Mouse (Mus musculus) embryo, embryonic 11 days (tissue): Measurements from ENCODE around the gene Prss23.
A peak's percentile ranks its signal among the peaks of the same experiment; 100 is the strongest.

ENCODE experiments used
- DNase-seq: peaks from one replicate; pipeline ENCODE4 v3.0.0-alpha.2; 2015

The Prss23 gene

GRCm38 (mm10) chr7:89526731-89527429, at the start of gene Prss23:
TSS of gene Prss23 (minus strand) at chr7:89527187.
- peak; percentile 36 for DNase-seq

- DNase-seq = no peak
These were observed 49.1 kb upstream of the Prss23 start for GRCm38 (mm10) chr7:89576127-89576526.

- DNase-seq = no peak
These were observed 37.6 kb upstream of the Prss23 start for GRCm38 (mm10) chr7:89564569-89564968.

GRCm38 (mm10) chr7:89563501-89563900, 36.5 kb upstream of the Prss23 start:
- DNase-seq = no peak

- DNase-seq = no peak
These were observed 35.2 kb upstream of the Prss23 start for GRCm38 (mm10) chr7:89562140-89562539.

- no peak for DNase-seq
These were observed 34.0 kb upstream of the Prss23 start for GRCm38 (mm10) chr7:89560939-89561338.

GRCm38 (mm10) chr7:89559633-89560032, 32.6 kb upstream of the Prss23 start:
- no peak for DNase-seq

- no peak for DNase-seq
These were observed 32.1 kb upstream of the Prss23 start for GRCm38 (mm10) chr7:89559105-89559504.

- DNase-seq = no peak
These were observed 31.6 kb upstream of the Prss23 start for GRCm38 (mm10) chr7:89558446-89559039.

GRCm38 (mm10) chr7:89557056-89557455, 30.1 kb upstream of the Prss23 start:
- no peak for DNase-seq

GRCm38 (mm10) chr7:89556652-89557051, 29.7 kb upstream of the Prss23 start:
- DNase-seq = no peak

GRCm38 (mm10) chr7:89555170-89555569, 28.2 kb upstream of the Prss23 start:
- DNase-seq = peak; percentile 28

- DNase-seq = no peak
These were observed 27.1 kb upstream of the Prss23 start for GRCm38 (mm10) chr7:89554068-89554467.

- no peak for DNase-seq
These were observed 14.0 kb upstream of the Prss23 start for GRCm38 (mm10) chr7:89540976-89541375.

- no peak for DNase-seq
These were observed 12.4 kb upstream of the Prss23 start for GRCm38 (mm10) chr7:89539391-89539790.

GRCm38 (mm10) chr7:89527430-89527856, 456 bp upstream of the Prss23 start:
- no peak for DNase-seq

- DNase-seq = no peak
These were observed 3.2 kb downstream of the Prss23 start for GRCm38 (mm10) chr7:89523816-89524215.

GRCm38 (mm10) chr7:89522170-89522569, 4.8 kb downstream of the Prss23 start:
- no peak for DNase-seq

GRCm38 (mm10) chr7:89517460-89518390, 9.3 kb downstream of the Prss23 start:
- peak; percentile 82 for DNase-seq

GRCm38 (mm10) chr7:89516551-89517459, 10.2 kb downstream of the Prss23 start:
- no peak for DNase-seq

GRCm38 (mm10) chr7:89511921-89512514, 15.0 kb downstream of the Prss23 start:
- DNase-seq = no peak

- DNase-seq = no peak
These were observed 18.3 kb downstream of the Prss23 start for GRCm38 (mm10) chr7:89508672-89509071.
